Mouse (Mus musculus) macrophage (primary cell): ENCODE measurements around the gene Stxbp1. TPM values are rescaled to one million over a fixed set of nuclear protein-coding genes. Genes with fewer than 3 reads are reported as not detected.

Experiments
- H3K27ac ChIP-seq: fragments of 350-480 bp; formaldehyde crosslinking; 2 replicates; pipeline ENCODE4 v1.9.0; 2021
- H3K36me3 ChIP-seq: fragments of 350-480 bp; formaldehyde crosslinking; 2 replicates; pipeline ENCODE4 v1.9.0; 2021; ENCODE audit errors: inconsistent target
- H3K4me3 ChIP-seq: fragments of 350-480 bp; formaldehyde crosslinking; 2 replicates; pipeline ENCODE4 v1.9.0; 2021; ENCODE audit errors: inconsistent target
- H3K79me2 ChIP-seq: fragments of 350-480 bp; formaldehyde crosslinking; 2 replicates; pipeline ENCODE4 v1.9.0; 2021; ENCODE audit errors: inconsistent target
- WGBS: methylation state at CpG from one replicate; pipeline ENCODE4 v1.1.7; 2026; ENCODE audit warnings: inconsistent platforms; ENCODE audit not compliant: missing documents; 5-methylcytosine and 5-hydroxymethylcytosine counted together
- polyA plus RNA-seq: library from polyadenylated mRNA; stranded (reverse); fragments of 250-400 nt; gene quantifications from 3 replicates; pipeline ENCODE4 v1.2.4, GENCODE M21; 2018; ENCODE audit warnings: inconsistent platforms

Gene Stxbp1
- polyA plus RNA-seq, 1 experiment from 2014 or later: 9.7 TPM

- 93% methylated on average over 2 of the region's 2 CpGs for WGBS
These were observed 30.5 kb downstream of the Stxbp1 start for GRCm38 (mm10) chr2:32816497-32816896.

GRCm38 (mm10) chr2:32811959-32812358 is 35.1 kb downstream of the Stxbp1 start:
- H3K79me2 ChIP-seq: no peaks in the 10 kb centered on the region
- H3K36me3 ChIP-seq: peaks cover 25% of the 10 kb centered on the region; the same call in 1 of the 2 replicates
- 94% methylated on average over 8 of the region's 8 CpGs for WGBS

More at GRCm38 (mm10) chr2:32816497-32816896, 30.5 kb downstream of the Stxbp1 start:
- Histone ChIP-seq H3K79me2 (no peaks in the 10 kb centered on the region), H3K4me3 (no peak overlapping the region), H3K27ac (no peak overlapping the region), H3K36me3 (peaks cover 32% of the 10 kb centered on the region)

GRCm38 (mm10) chr2:32808816-32809566 is 38.1 kb downstream of the Stxbp1 start:
- Histone ChIP-seq H3K4me3 (no peak overlapping the region), H3K79me2 (no peaks in the 10 kb centered on the region), H3K36me3 (peaks cover 23% of the 10 kb centered on the region; the same call in 1 of the 2 replicates), H3K27ac (no peak overlapping the region)
- WGBS: 91% methylated on average over 14 of the region's 14 CpGs

More at GRCm38 (mm10) chr2:32811959-32812358, 35.1 kb downstream of the Stxbp1 start:
- Histone ChIP-seq H3K4me3 (no peak overlapping the region), H3K27ac (no peak overlapping the region)

- no peak overlapping the region for H3K27ac ChIP-seq
- no peaks in the 10 kb centered on the region for H3K79me2 ChIP-seq
- H3K4me3 ChIP-seq: no peak overlapping the region
- WGBS: 76% methylated on average over 10 of the region's 10 CpGs
- peaks cover 49% of the 10 kb centered on the region for H3K36me3 ChIP-seq
These were observed 48.6 kb downstream of the Stxbp1 start for GRCm38 (mm10) chr2:32798251-32798962.

- no peak overlapping the region for H3K4me3 ChIP-seq
- H3K79me2 ChIP-seq: no peaks in the 10 kb centered on the region
- no peak overlapping the region for H3K27ac ChIP-seq
- WGBS: over 99% methylated on average over 13 of the region's 13 CpGs
- peaks cover 48% of the 10 kb centered on the region for H3K36me3 ChIP-seq
These were observed 51.2 kb downstream of the Stxbp1 start for GRCm38 (mm10) chr2:32795748-32796418.

GRCm38 (mm10) chr2:32791297-32791696 is 55.7 kb downstream of the Stxbp1 start:
- Histone ChIP-seq H3K36me3 (peaks cover 16% of the 10 kb centered on the region; the same call in 1 of the 2 replicates), H3K27ac (no peak overlapping the region), H3K79me2 (no peaks in the 10 kb centered on the region), H3K4me3 (no peak overlapping the region)
- WGBS: 90% methylated on average over 6 of the region's 6 CpGs

- WGBS: 89% methylated on average over 2 of the region's 2 CpGs
- no peak overlapping the region for H3K27ac ChIP-seq
These were observed 58.5 kb downstream of the Stxbp1 start for GRCm38 (mm10) chr2:32788581-32788980.

GRCm38 (mm10) chr2:32787176-32787575 is 59.9 kb downstream of the Stxbp1 start:
- H3K36me3 ChIP-seq: no peaks in the 10 kb centered on the region
- WGBS: 50% methylated on average over 4 of the region's 6 CpGs
- no peaks in the 10 kb centered on the region for H3K79me2 ChIP-seq
- H3K4me3 ChIP-seq: no peak overlapping the region
- no peak overlapping the region for H3K27ac ChIP-seq

More at GRCm38 (mm10) chr2:32788581-32788980, 58.5 kb downstream of the Stxbp1 start:
- Histone ChIP-seq H3K79me2 (no peaks in the 10 kb centered on the region), H3K4me3 (no peak overlapping the region), H3K36me3 (no peaks in the 10 kb centered on the region; the same call in 1 of the 2 replicates)

GRCm38 (mm10) chr2:32784048-32784681 is 62.9 kb downstream of the Stxbp1 start, which contains the start of gene Cfap157:
TSS of gene Cfap157 (minus strand) at chr2:32784428.
- Histone ChIP-seq H3K27ac (no peak within 1 kb of the TSS), H3K4me3 (no peak within 1 kb of the TSS), H3K36me3 (no peaks in the 10 kb centered on the region), H3K79me2 (no peaks in the 10 kb centered on the region)
- 86% methylated on average over 4 of the region's 4 CpGs for WGBS

GRCm38 (mm10) chr2:32781710-32782109 is 65.3 kb downstream of the Stxbp1 start:
- Histone ChIP-seq H3K36me3 (no peaks in the 10 kb centered on the region), H3K4me3 (no peak overlapping the region), H3K27ac (no peak overlapping the region), H3K79me2 (no peaks in the 10 kb centered on the region)
- 87% methylated on average over 4 of the region's 6 CpGs for WGBS

GRCm38 (mm10) chr2:32779714-32780113 is 67.3 kb downstream of the Stxbp1 start:
- H3K36me3 ChIP-seq: no peaks in the 10 kb centered on the region
- no peaks in the 10 kb centered on the region for H3K79me2 ChIP-seq
- 95% methylated on average over 6 of the region's 6 CpGs for WGBS

GRCm38 (mm10) chr2:32779131-32779530 is 67.9 kb downstream of the Stxbp1 start:
- Histone ChIP-seq H3K36me3 (no peaks in the 10 kb centered on the region), H3K27ac (no peak overlapping the region), H3K4me3 (no peak overlapping the region), H3K79me2 (no peaks in the 10 kb centered on the region)
- 37% methylated on average over 8 of the region's 8 CpGs for WGBS

More at GRCm38 (mm10) chr2:32779714-32780113, 67.3 kb downstream of the Stxbp1 start:
- Histone ChIP-seq H3K4me3 (no peak overlapping the region), H3K27ac (no peak overlapping the region)

GRCm38 (mm10) chr2:32778081-32778480 is 69.0 kb downstream of the Stxbp1 start:
- no peak overlapping the region for H3K4me3 ChIP-seq
- WGBS: 97% methylated on average over 5 of the region's 6 CpGs
- H3K36me3 ChIP-seq: no peaks in the 10 kb centered on the region
- H3K27ac ChIP-seq: no peak overlapping the region
- H3K79me2 ChIP-seq: no peaks in the 10 kb centered on the region

GRCm38 (mm10) chr2:32776192-32776591 is 70.9 kb downstream of the Stxbp1 start:
- no peaks in the 10 kb centered on the region for H3K79me2 ChIP-seq
- H3K4me3 ChIP-seq: peak overlapping the region; percentile 45
- 41% methylated on average over 22 of the region's 22 CpGs for WGBS
- no peaks in the 10 kb centered on the region for H3K36me3 ChIP-seq
- H3K27ac ChIP-seq: no peak overlapping the region
